Mouse (Mus musculus) embryo, embryonic 9.5 days (tissue): ENCODE results near the gene Prg3.
A peak's percentile ranks its signal among the peaks of the same experiment; 100 is the strongest.

Experiments used
- DNase-seq: peaks from one replicate; pipeline ENCODE4 v3.0.0-alpha.2; 2017; ENCODE audit errors: extremely low spot score

Prg3 gene

DNA sequence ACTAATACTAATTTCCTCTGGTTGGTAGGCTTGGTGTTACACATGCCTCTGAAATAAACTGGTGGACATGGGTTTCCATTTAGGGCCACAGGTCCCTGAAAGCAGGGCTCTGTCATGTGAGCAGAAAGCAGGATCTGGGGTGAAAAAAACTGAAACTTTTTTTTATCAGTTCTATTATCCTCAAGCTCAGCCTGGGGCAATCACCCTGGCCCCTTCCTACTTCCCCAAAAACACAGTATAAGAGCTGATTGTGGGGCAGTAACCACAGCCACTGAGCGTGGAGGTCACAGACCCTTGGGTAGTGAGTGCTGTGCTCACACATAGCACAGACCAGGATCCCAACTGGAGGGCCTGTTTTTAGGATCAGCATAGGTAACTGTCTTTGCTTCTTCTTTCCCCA is at the start of gene Prg3:
Gene Prg3, plus strand, starts transcription at position 286 of the 400 bp plus-strand sequence.
- no peak for DNase-seq

DNA sequence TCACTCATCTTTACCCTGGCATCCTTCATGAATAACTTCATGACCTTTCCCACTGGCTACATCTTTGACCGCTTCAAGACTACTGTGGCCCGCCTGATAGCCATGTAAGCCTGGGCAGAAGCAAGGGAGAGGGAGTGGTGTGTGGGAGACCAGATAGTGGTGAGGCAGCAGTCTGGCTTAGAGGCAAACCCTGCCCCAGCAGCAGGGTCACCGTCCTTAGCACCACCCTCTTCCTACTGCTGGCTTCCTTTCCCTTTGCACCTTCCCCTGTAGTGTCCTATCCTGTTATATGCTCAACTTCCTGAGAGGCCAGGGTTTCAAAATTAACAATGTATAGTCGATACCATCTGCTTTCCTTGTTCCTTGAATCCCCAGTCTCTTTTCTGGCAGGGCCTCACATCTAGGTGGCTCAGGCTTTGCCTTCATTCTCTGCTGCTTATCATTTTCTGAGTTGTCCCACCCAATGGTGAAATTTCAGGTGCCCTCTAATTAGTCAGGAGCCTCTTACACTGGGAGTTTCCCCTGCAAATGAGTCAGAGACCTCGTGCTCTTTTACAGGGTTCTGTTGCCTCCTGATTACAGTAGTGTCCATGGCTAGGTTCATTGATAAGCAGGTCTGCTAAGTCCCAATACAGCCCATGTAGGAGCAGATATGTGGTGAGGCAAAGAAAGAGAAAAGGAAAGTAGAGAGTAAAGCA is 49.6 kb upstream of the Prg3 start:
- no peak for DNase-seq

DNA sequence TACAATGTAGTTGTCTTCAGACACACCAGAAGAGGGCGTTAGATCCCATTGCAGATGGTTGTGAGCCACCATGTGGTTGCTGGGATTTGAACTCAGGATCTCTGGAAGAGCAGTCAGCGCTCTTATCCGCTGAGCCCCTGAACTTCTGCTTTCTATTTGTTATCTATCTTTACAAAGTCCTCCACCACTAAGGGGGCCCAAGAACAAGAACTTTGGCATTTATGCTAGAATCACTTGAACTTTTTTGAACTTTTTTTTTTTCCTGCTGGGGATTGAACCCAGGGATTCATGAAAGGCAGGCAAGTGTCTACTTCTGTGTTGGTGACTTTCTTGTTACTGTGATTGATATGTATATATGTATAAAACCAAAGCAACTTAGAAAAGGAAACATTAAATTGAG is 48.7 kb upstream of the Prg3 start:
- no peak for DNase-seq

DNA sequence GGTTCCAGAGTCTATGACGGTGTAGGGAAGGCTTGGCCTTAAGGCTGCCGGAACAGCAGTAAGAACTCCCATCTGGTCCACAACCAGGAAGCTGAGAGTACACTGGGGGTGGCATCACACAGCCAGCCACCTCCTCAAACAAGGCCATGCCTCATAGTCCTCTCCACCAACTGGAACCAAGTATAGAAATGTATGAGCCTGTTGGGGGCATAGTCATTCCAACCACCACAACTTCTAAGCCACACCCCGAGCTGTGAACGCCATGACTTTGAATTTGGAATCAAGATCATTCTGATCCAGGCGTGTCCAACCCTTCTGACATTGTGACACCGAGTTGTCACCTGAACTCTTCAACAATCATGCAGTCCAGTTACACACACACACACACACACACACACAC is 48.3 kb upstream of the Prg3 start:
- no peak for DNase-seq

DNA sequence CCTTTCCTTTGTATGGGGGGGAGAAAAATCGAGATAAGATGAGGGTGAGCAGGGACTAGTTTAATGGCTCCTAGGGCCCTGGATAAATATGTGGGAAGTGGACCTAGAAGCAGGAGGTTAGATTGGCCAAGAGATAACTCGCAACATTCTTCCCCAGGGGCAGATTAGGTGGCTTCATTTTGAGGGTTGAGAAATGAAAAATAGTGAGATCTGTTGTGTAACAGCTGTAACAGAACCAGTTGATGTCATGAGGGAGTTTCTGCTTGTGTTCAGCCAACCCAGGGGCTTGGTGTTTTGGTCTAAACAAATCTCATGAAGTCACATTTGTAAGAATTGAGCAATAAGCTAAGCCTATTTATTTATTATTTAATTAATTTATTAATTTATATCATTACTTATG is 46.7 kb upstream of the Prg3 start:
- DNase-seq: no peak

DNA sequence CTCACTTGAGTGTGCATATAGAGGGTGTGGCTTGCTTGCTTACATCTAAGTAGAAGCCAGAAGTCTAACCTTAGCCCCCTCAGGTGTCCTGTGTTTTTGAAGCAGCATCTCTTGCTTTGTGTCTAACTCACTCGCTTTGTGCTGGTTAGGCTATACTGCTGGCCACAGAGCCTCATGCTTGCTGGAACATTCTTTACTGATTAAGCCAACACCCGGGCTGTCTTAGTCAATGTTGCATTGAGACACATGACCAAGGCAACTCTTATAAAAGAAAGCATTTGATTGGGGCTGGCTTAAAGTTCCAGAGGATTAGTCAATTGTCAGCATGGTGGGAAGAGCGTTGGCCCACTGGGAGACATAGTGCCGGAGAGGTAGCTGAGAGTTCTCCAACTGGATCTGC is 46.2 kb upstream of the Prg3 start:
- no peak for DNase-seq

DNA sequence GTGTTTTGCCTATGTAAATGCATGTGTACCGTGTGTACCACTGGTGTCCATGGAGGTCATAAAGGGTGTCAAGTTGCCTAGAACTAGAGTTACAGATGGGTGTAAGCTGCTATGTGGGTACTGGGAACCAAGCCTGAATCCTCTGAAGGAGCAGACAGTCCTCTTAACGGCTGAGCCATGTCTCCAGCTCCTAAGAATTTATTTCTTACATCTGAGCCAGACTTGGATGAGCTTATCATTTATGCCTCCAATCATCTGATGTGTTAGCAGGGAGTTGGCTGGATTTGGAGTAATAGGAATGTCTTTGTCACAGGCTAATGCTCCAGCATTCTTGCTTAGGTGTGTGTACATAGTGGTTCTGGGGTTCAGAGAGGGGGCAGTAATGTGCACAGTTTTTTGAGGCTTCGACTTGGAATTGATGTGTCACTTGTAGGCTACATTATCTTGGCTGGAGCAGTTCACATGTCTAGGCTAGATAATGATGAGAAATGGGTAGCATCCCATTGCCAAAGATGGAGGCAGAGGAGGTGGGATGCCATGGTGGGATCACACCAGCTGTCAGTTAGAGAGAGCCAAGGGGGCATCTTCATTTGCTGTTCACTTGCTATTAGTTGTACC is 40.8 kb upstream of the Prg3 start:
- DNase-seq: no peak

DNA sequence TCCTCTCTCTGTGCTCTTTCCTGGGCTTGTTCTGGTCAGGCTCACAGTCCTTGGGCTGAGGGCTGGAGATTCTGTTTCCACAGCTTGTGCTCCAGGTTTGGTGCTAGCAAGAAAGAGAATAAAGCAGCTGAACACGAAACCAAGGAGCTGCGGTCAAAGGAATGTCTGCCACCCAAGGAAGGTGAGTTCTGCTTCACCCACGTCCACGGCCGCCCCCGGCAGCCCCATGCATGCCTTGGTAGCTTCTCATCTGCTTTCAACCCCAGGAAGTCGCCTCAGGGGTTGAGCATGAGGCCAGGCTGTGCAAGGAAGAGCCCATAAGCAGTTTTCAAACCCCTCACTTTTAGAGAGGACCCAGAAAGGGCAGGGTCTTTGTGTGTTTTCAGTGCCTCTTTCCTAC is 39.8 kb upstream of the Prg3 start:
- DNase-seq: no peak

DNA sequence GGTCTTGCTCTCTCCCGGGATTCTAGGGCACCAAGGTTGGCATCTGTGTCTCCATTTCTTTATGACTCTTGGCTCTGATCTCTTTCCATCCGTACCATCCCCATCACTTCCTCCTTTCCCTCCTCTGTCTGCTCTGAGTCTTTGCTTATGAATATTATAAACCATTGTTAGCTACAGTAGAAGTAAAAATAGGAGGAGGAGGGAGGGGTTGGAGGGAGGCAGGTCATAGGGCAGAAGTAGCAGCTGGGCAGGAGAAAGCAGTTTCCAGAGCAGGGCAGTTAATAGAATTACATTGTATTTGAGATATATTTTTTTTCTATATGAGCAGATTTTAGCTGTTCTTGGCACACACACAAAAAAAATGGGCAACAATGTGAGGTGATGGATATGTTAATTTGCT is 39.3 kb upstream of the Prg3 start:
- DNase-seq: no peak

DNA sequence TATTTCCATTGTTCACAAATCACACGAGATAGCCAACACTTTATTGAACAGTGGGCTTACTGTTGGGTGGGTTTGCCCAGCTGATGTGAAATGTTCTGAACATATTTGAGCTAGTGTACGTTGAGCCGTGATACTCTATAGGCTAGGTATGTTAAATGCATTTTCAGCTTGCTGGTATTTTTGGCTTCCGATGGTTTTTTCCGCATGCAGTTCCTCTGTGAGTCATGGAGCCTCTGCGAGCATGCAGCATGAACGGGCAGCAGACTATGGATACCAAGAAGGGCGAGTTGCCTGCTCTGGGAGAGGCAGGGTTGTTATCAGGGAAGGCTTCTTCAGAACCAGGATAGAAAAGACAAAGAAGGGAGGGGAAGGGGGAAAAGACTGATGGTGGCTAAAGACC is 37.0 kb upstream of the Prg3 start:
- DNase-seq: no peak

DNA sequence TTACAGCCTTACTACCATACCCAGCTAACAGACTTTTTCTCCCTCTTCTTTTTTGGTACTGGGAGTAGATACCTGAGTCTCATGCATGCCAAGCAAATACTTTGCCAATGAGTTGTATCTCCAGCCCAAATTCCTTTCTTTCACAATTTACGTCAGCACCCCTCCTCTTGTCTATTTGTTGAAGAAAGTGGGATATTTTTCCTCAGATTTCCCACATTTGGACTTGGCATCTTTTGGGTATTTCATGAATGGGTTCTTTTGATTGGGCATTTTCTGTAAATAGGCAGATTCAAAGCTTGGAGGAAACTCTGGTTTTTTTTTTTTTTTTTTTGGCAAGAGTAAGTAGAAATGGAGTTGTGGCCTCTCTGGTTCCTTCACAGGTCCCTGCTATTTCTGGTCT is 35.8 kb upstream of the Prg3 start:
- no peak for DNase-seq

DNA sequence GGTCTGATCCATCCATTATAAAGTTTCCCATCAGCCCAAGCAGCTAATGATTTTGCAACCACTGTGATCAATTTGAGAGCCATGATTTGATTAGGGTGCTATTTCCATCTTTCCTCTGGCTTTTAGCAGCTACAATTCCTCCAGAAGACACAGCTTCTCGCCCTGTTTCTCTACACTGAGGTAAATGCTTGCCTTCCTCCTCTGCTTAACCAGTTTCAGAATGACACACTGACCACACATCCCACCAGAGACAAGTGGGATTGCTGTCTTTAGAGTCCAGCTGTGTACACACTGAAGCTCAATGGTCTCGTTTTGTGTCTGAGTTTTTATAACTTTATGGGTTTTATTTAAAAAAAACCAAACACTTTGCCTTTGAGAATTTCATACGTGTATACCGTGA is 35.3 kb upstream of the Prg3 start:
- no peak for DNase-seq

DNA sequence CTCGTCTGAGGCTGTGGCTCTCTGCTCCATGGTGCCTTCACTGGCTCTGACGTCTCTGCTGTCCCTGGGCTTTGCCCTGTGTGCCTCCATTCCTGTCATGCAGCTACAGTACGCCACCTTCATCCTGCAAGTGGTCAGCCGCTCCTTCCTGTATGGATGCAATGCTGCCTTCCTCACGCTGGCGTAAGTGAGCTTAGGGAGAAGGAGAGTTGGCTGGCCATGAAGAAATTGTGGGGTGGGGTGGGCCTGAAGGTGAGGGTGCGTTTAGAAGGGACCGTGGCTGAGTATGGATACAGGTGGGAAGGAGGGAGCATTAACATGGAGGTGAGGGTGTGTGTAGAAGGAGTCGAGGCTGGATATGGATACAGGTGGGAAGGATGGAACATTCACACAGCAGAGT is 32.6 kb upstream of the Prg3 start:
- DNase-seq: no peak

DNA sequence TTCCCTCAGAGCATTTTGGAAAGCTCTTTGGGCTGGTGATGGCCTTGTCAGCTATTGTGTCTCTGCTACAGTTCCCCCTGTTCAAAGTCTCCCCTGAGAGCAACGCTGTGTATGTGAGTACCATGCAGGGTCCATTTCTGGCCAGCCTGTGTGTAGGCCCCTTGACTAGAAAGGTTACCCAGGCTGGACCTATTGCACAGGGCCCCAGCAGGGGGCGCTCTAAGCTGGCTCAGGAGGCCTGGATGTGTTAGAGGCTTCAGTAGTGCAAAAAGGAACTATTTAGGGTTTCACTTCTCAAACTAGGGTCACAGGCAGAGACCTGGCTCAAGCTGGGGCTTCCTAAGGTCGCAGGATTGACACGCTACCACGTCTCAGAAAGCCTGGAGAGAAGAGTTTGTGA is 31.7 kb upstream of the Prg3 start:
- peak; percentile 53 for DNase-seq

DNA sequence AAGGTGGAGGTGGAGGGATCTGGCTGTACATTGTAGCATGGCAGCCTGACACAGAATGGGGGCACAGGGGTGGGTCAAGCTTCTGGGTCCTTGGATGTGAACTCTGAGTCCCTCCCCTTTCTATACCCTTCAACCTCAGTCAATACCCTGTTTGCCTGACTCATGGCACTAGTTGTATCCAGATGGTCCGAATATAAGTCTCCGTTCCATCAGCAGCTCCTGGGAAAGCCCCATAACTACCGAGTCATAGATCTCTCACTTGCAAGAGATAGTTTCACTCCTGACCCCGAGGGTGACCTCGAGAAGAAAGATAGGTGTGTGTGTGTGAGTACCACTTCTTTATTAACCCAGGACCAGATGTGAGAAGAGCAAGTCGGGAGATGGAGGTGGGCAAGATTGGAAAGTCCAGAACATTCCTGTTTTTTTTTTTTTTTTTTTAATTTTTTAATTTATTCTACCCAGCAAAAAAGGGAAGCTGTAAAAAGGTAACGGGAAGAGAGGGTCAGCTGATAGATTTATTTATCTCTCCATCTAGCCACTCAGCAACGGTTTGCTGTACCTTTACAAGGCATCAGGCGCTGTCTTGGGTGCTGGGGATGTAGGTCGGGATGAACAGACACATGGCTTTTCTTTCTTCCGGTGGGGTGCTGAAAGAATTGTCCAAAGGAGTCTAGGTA is 29.3 kb upstream of the Prg3 start:
- DNase-seq: no peak

DNA sequence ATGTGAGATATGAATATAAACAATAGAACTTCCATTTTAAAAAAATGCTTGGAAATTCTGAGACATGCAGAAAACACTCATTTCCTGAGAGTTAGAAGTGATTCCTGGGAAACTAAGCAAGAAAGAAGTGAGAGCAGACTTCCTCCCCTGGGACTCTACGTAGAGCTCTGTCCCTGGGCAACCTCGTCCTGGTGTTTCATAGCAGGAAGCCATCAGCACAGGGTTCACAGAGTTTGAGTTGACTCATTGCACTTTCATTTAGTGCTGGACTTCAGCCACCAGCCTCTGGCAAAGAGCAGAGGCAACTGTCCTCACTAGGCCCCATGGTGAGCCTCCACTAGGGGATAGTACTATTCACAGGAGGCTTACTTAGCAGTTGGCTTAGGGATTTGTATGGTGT is 26.7 kb upstream of the Prg3 start:
- DNase-seq: no peak

DNA sequence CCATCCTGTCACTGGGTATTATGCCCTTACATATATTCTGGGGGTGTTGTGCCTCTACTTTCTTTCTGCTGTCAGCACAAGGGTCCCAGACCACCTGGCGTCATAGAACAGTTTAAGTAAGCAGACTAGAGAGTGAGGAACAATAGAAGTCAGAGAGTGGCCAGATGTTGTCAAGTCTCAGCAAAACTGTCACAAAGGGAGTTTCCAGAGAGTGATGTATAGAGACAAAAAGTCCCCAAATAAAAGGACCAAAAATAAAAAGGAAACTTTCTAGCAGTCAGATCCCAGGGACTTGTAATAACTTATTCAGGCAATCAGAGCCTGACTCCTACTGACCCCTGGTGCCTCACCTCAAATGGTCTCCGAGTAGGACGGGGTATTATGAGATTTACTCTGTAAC is 26.1 kb upstream of the Prg3 start:
- DNase-seq: no peak

DNA sequence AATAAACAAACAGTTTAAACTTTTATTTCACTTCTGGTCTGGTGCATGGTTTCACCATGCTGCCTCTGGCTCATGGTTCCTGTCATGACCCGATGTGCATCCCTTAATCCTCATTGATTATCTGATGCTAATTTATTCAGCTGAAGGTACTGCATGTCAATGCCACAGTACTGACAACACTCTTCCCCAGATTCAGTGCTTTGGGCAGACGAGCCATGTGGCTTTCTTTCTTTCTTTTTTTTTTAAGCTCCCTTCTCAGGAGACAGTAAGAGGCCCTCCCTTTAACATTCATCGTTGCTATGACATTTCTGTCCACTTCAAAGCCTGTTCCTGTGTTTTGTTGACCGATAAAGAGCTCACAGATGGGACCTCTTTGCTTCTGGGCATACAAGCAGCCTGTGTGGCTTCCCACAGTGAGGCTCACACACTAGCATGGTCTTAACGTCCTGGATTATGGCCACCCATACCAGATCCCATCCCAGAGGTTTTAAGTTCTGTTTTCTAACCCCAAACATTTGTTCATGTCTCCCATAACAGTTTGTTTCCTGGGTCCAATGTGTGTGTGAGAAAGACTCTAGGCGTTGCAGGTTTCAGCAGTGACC is 25.0 kb upstream of the Prg3 start:
- DNase-seq: no peak

DNA sequence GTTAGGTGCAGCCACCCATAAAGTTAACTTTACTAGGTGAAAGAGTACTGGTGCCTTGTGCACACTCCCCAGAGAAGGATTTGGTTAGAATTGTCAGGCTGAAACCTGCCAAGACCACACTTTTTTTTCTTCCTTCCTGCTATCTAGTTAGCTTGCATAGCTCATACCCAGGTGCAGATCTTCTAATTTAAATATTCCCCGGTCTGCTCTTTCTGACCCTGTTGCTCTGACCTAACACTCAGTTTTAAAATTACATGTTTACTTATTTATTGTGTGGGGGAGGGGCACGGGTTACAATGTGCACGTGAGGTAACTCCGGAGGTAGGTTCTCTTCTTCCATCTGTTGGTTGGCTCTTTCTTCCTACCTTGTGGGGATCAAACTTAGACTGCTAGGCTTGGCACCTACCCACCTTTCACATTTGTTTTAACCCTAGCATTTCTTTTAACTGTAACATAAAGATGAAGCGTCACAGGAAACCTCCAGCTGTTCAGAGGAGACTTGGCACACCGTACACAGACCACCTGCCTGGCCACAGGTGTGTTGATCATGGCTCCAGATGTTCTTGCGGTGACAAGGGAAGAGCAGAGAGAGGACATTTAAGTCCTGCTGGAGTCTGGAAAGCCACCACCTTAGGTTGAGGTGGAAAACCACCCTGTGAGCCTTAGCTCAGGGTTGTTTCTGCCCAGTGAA is 23.8 kb upstream of the Prg3 start:
- DNase-seq: no peak

DNA sequence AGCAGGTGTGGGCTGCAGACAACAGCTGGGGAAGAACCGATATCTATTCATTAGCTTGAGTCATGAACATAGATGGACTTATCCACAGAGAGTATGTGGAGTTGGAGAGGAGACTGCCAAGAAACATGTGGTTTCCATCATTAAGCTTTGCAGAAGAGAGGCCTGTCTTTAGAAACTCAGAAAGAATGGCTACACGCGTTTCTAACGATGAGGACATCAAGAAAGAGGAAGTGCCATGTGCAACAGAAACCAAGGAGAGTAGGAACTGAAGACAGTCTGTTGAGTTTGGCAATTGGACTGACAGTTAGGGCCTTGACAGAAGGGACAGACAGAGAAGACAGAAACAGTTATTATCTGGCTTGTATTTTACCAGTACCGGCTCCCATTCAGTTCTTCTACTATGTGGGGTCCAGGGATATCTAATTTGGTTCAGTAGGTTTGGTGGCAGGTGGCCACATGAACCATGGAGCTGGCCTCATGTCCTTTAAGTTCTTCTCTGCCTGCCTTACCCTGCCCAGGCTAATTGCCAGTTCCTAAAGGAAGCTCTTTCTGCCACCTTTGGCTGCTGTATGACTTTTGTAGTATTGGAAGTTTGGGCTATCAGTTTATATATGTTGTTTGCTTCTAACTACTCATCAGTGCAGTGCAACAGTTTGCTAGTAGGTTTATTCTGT is 20.6 kb upstream of the Prg3 start:
- no peak for DNase-seq

DNA sequence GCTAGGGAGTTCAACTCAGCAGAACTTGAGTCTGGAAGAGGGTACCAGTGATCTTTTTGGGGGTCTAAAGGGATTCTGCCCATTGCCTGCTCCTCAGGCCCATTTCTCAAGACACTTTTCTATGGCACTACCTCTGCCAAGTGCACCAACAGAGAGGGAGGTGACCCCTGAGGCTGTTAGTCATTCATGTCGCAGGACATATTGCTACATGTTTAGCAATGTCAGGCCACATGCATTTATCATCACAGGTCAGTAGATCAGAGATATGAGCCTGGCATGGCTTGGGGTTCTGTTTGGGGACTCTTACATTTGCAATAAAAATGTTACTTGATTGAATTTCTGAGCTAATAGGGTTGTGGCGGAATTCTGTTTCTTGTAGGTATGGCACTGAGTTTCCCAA is 12.4 kb upstream of the Prg3 start:
- DNase-seq: no peak

DNA sequence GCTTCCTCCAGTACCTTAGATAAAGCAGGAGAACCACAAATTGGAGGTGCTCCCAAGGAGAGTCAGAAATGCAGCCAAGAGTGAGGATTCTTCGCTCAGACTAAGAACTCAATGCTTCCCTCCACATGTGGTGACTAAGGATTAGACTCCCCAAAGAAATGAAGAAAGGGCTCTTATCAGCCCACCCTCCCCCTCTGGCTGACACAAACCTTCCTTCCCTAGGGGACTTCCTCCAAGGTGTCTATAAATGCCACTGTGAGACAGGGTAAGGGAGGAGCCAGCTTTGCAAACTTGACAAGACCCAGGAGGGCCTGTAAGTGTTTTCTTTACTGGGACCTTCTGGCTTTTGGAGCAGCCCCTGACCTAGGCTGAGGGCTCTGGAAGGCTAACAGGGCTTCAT is 7.8 kb upstream of the Prg3 start, which contains the start of gene Prg2:
Gene Prg2, plus strand, starts transcription at position 274 of the 400 bp plus-strand sequence.
- no peak for DNase-seq
